Mouse (Mus musculus): ENCODE results near the gene Dscaml1. TPM values are rescaled to one million over a fixed set of nuclear protein-coding genes. Genes with fewer than 3 reads are reported as not detected.

Dscaml1 gene
- polyA plus RNA-seq, 1 experiment from 2014 or later, result 2.3 TPM

- Histone ChIP-seq H3K4me2 (replicated peaks) (no peak overlapping the region), H3K9ac (no peak overlapping the region), H3K9me3 (replicated peaks) (no peaks in the 10 kb centered on the region), H3K27ac (no peak overlapping the region), H3K4me1 (peaks cover 33% of the 10 kb centered on the region), H3K4me3 (no peak overlapping the region), H3K36me3 (no peaks in the 10 kb centered on the region), H3K27me3 (no peaks in the 10 kb centered on the region)
- 83% methylated on average over 2 of the region's 2 CpGs for WGBS
- ATAC-seq (ENCODE audit: low FRiP score), result no peak
Observed at GRCm38 (mm10) chr9:45533253-45533652, 106.8 kb downstream of the Dscaml1 start.

GRCm38 (mm10) chr9:45534472-45534988 is 108.1 kb downstream of the Dscaml1 start:
- no peak overlapping the region for H3K4me3 ChIP-seq
- WGBS, result 58% methylated on average over 8 of the region's 8 CpGs
- H3K9me3 ChIP-seq (replicated peaks), result no peaks in the 10 kb centered on the region
- peak overlapping the region; percentile 6 for H3K27ac ChIP-seq
- peaks cover 32% of the 10 kb centered on the region for H3K4me1 ChIP-seq
- no peaks in the 10 kb centered on the region for H3K36me3 ChIP-seq
- no peak overlapping the region for H3K4me2 ChIP-seq (replicated peaks)
- H3K9ac ChIP-seq, result no peak overlapping the region
- no peaks in the 10 kb centered on the region for H3K27me3 ChIP-seq
- ATAC-seq (ENCODE audit: low FRiP score), result 0 out of 2 replicates have a peak, but pooled peaks have one; percentile 23

- no peaks in the 10 kb centered on the region for H3K36me3 ChIP-seq
- H3K4me2 ChIP-seq (replicated peaks), result no peak overlapping the region
- WGBS, result 75% methylated on average over 7 of the region's 7 CpGs
- no peak overlapping the region for H3K4me3 ChIP-seq
- H3K9ac ChIP-seq, result no peak overlapping the region
- no peaks in the 10 kb centered on the region for H3K27me3 ChIP-seq
- no peaks in the 10 kb centered on the region for H3K9me3 ChIP-seq (replicated peaks)
- peaks cover 20% of the 10 kb centered on the region for H3K4me1 ChIP-seq
- no peak for ATAC-seq (ENCODE audit: low FRiP score)
- no peak overlapping the region for H3K27ac ChIP-seq
Observed at GRCm38 (mm10) chr9:45537649-45538048, 111.2 kb downstream of the Dscaml1 start.

- no peak overlapping the region for H3K9ac ChIP-seq
- H3K4me2 ChIP-seq (replicated peaks), result no peak overlapping the region
- H3K4me3 ChIP-seq, result no peak overlapping the region
- H3K9me3 ChIP-seq (replicated peaks), result no peaks in the 10 kb centered on the region
- H3K27ac ChIP-seq, result no peak overlapping the region
- H3K27me3 ChIP-seq, result no peaks in the 10 kb centered on the region
- H3K36me3 ChIP-seq, result no peaks in the 10 kb centered on the region
- ATAC-seq (ENCODE audit: low FRiP score), result no peak
- H3K4me1 ChIP-seq, result peaks cover 20% of the 10 kb centered on the region
- 81% methylated on average over 14 of the region's 14 CpGs for WGBS
Observed at GRCm38 (mm10) chr9:45539265-45540044, 113.0 kb downstream of the Dscaml1 start.

GRCm38 (mm10) chr9:45546024-45546638 is 119.7 kb downstream of the Dscaml1 start:
- H3K4me3 ChIP-seq, result no peak overlapping the region
- no peak overlapping the region for H3K9ac ChIP-seq
- ATAC-seq (ENCODE audit: low FRiP score), result peak; percentile 75
- H3K4me2 ChIP-seq (replicated peaks), result no peak overlapping the region
- WGBS, result 57% methylated on average over 13 of the region's 13 CpGs
- H3K27ac ChIP-seq, result peak overlapping the region; percentile 67
- H3K4me1 ChIP-seq, result peaks cover 42% of the 10 kb centered on the region
- no peaks in the 10 kb centered on the region; the same call in 1 of the 2 replicates for H3K27me3 ChIP-seq
- no peaks in the 10 kb centered on the region for H3K9me3 ChIP-seq (replicated peaks)
- no peaks in the 10 kb centered on the region for H3K36me3 ChIP-seq

DNA sequence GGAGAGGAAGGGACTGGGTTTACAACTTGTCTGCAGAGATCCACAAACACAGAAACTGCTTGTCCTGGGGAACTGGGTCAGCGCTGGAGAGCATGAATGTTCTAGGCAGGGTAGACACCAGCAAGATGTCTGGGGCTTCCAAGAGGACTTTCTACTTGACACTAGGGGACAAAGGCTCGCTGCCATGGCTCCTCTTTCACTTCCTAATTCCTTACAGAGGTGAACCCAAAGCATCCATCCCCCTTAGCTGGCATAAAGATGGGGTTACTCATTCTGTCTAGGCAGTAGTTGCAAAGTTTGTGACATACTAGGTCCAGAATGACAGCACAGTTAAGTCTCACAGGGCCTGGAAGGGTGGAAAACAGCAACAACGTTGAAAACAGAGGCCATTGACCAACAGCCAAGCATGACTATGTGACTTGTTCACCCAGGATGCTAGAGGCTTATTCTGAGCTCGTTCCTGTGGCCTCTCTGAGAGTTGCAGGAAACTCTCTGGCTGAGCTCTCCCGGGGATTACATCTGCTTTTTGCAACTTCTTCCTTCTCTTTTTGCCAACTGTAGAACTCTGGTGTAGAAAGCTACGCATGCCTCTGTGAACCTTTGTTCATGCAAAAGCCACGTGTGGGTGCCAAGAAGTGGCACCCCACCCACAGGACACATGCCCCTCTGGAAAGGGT is 120.6 kb downstream of the Dscaml1 start:
- 82% methylated on average over 7 of the region's 7 CpGs for WGBS
- no peaks in the 10 kb centered on the region for H3K9me3 ChIP-seq (replicated peaks)
- no peak overlapping the region for H3K4me3 ChIP-seq
- H3K9ac ChIP-seq, result no peak overlapping the region
- H3K36me3 ChIP-seq, result no peaks in the 10 kb centered on the region
- H3K4me1 ChIP-seq, result peaks cover 32% of the 10 kb centered on the region
- peak overlapping the region; percentile 67; the same call in 1 of the 2 replicates for H3K27ac ChIP-seq
- H3K27me3 ChIP-seq, result no peaks in the 10 kb centered on the region; the same call in 1 of the 2 replicates
- ATAC-seq (ENCODE audit: low FRiP score), result no peak
- no peak overlapping the region for H3K4me2 ChIP-seq (replicated peaks)

- H3K27ac ChIP-seq, result peak overlapping the region; percentile 53; the same call in 1 of the 2 replicates
- H3K9me3 ChIP-seq (replicated peaks), result no peaks in the 10 kb centered on the region
- H3K27me3 ChIP-seq, result no peaks in the 10 kb centered on the region; the same call in 1 of the 2 replicates
- H3K4me2 ChIP-seq (replicated peaks), result no peak overlapping the region
- WGBS, result 26% methylated on average over 5 of the region's 5 CpGs
- H3K9ac ChIP-seq, result no peak overlapping the region
- H3K36me3 ChIP-seq, result no peaks in the 10 kb centered on the region
- no peak for ATAC-seq (ENCODE audit: low FRiP score)
- peaks cover 33% of the 10 kb centered on the region for H3K4me1 ChIP-seq
- no peak overlapping the region for H3K4me3 ChIP-seq
Observed at GRCm38 (mm10) chr9:45549796-45550195, 123.4 kb downstream of the Dscaml1 start.

DNA sequence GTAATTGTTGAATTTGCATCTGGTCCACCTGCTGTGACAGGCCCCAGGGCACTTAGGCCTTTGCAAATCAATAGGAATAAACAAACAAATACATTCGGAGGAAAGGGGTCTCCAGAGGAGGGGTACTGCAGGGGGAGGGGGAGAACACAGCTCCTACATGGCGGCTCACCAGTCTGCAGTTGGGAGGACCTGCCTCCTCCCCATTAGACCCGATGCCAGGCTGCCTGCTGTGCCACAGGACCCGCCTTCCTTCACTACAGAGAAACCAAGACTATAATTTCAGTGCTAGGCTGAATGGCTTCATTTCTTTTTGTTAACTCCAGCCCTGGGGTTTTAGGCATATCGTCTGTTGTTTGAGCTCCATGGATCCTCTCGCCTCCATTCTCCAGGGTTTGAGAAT is 123.8 kb downstream of the Dscaml1 start:
- H3K4me2 ChIP-seq (replicated peaks), result no peak overlapping the region
- peak; percentile 39; the same call in 1 of the 2 replicates for ATAC-seq (ENCODE audit: low FRiP score)
- H3K27me3 ChIP-seq, result no peaks in the 10 kb centered on the region; the same call in 1 of the 2 replicates
- no peak overlapping the region for H3K4me3 ChIP-seq
- H3K4me1 ChIP-seq, result peaks cover 37% of the 10 kb centered on the region
- no peak overlapping the region for H3K9ac ChIP-seq
- H3K27ac ChIP-seq, result peak overlapping the region; percentile 53; the same call in 1 of the 2 replicates
- 34% methylated on average over 6 of the region's 6 CpGs for WGBS
- no peaks in the 10 kb centered on the region for H3K9me3 ChIP-seq (replicated peaks)
- H3K36me3 ChIP-seq, result no peaks in the 10 kb centered on the region

DNA sequence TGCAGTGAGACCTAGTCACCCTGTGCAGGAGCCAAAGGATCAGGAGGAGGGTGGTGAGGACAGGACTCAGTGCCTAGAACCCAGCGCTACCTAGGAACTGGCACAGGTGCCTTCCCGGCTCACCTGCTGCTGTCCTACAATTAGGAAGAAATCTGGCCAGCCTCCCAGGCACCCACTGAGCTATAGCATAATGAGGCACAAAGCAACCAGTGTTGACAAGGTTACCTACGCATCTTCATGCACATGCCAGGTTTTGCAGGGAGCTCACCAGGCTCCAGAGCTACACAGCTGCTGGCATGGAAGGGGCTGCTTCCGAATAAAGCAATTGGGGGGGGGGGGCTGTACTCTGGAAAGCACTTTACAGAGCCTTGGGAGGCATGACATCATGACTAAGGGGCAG is 124.2 kb downstream of the Dscaml1 start:
- Histone ChIP-seq H3K36me3 (no peaks in the 10 kb centered on the region), H3K27ac (peak overlapping the region; percentile 53; the same call in 1 of the 2 replicates), H3K4me3 (no peak overlapping the region), H3K4me2 (replicated peaks) (no peak overlapping the region), H3K9ac (no peak overlapping the region), H3K9me3 (replicated peaks) (no peaks in the 10 kb centered on the region), H3K27me3 (no peaks in the 10 kb centered on the region; the same call in 1 of the 2 replicates), H3K4me1 (peaks cover 39% of the 10 kb centered on the region)
- WGBS, result 59% methylated on average over 4 of the region's 4 CpGs
- ATAC-seq (ENCODE audit: low FRiP score), result no peak

DNA sequence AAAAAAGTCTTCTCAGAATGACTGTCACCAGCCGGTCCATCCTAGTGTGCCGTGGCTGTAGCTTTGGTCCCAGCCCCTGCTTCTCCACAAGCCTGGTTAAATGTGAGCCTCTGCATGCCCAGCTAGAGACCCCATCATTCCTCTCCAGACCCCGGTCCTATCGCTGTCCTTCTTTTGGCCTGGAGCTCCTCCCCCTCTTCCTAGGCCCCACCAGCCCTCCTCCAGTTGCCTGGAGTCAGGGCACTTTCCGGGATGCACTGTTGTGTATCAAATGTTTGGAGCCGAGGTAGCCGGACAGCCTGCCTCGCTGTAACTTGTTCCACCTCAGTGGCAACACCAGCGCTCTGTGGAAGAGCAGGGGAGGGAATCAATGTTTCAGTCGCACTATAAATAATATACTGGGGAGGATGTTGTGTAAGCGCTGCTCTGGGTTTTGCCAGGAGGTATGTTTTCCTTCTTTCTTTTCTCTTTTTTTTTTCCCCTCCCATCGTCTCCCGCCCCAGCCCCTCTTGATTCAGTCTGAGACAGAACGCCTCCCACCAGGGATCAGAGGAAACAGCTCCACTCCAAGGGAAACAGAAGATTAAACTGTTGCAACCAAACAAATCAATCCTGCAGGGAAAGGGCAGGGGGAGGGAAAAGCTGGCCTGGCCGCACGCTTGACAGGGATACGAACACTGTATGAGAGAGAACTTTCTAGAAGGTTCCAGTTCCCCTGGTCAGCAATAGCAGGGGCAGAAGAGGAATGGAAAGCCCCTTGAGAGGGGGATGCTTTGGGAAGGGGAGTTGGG is 128.8 kb downstream of the Dscaml1 start:
- H3K4me1 ChIP-seq, result peaks cover 23% of the 10 kb centered on the region
- 34% methylated on average over 17 of the region's 17 CpGs for WGBS
- no peak overlapping the region for H3K4me2 ChIP-seq (replicated peaks)
- no peaks in the 10 kb centered on the region for H3K36me3 ChIP-seq
- no peak for ATAC-seq (ENCODE audit: low FRiP score)
- H3K9me3 ChIP-seq (replicated peaks), result no peaks in the 10 kb centered on the region
- H3K4me3 ChIP-seq, result no peak overlapping the region
- H3K9ac ChIP-seq, result no peak overlapping the region
- H3K27ac ChIP-seq, result peak overlapping the region; percentile 9; the same call in 1 of the 2 replicates
- no peaks in the 10 kb centered on the region; the same call in 1 of the 2 replicates for H3K27me3 ChIP-seq

- H3K9me3 ChIP-seq (replicated peaks), result no peaks in the 10 kb centered on the region
- H3K4me2 ChIP-seq (replicated peaks), result no peak overlapping the region
- WGBS, result 97% methylated on average over 3 of the region's 3 CpGs
- H3K4me3 ChIP-seq, result no peak overlapping the region
- H3K27ac ChIP-seq, result no peak overlapping the region
- peaks cover 14% of the 10 kb centered on the region for H3K4me1 ChIP-seq
- no peak for ATAC-seq (ENCODE audit: low FRiP score)
- no peak overlapping the region for H3K9ac ChIP-seq
- H3K36me3 ChIP-seq, result no peaks in the 10 kb centered on the region
- H3K27me3 ChIP-seq, result no peaks in the 10 kb centered on the region
Observed at GRCm38 (mm10) chr9:45556882-45557281, 130.5 kb downstream of the Dscaml1 start.

All from hindbrain, embryonic 12.5 days (tissue).